Mouse (Mus musculus) cerebellum, adult 2 months (tissue): ENCODE data around the gene Med27. TPM values are rescaled to one million over a fixed set of nuclear protein-coding genes. Genes with fewer than 3 reads are reported as not detected.

Source experiments
- DNase-seq, 2 experiments: peaks; one replicate each; pipeline ENCODE4 v3.0.0; 2021
- H3K27ac ChIP-seq: fragments of 200-500 bp; 2 replicates; pipeline ENCODE4 v1.5.1; 2012; ENCODE audit warnings: low read length, control low read depth, inconsistent platforms; ENCODE audit not compliant: insufficient read depth
- H3K27me3 ChIP-seq: fragments of 200-500 bp; 2 replicates; pipeline ENCODE4 v1.6.1; 2012; ENCODE audit warnings: inconsistent platforms, mild to moderate bottlenecking, low read length, moderate library complexity; ENCODE audit not compliant: control insufficient read depth, insufficient read depth
- H3K4me1 ChIP-seq: fragments of 200-500 bp; 2 replicates; pipeline ENCODE4 v1.6.1; 2011; ENCODE audit warnings: low read length; ENCODE audit not compliant: control insufficient read depth, insufficient read depth
- H3K4me3 ChIP-seq: fragments of 200-500 bp; replicated peaks from 2 replicates; pipeline ENCODE3; 2011; ENCODE audit warnings: mild to moderate bottlenecking, low read depth, low read length, control low read depth; ENCODE audit not compliant: insufficient read depth
- CTCF ChIP-seq: fragments of 200-500 bp; IDR thresholded peaks from 2 replicates; pipeline ENCODE4 v1.5.1; 2011; ENCODE audit warnings: low read depth, mild to moderate bottlenecking, control low read depth, low read length, moderate library complexity, borderline replicate concordance; ENCODE audit not compliant: insufficient read depth
- POLR2A ChIP-seq: fragments of 200-500 bp; IDR thresholded peaks from 2 replicates; pipeline ENCODE4 v1.6.1; 2011; ENCODE audit warnings: low read length, control low read depth, borderline replicate concordance; ENCODE audit not compliant: insufficient read depth
- WGBS: fragments of 180-500 bp; shearing (Covaris S2); methylation state at CpG from one replicate; pipeline ENCODE4 v1.1.7; 2018; 5-methylcytosine and 5-hydroxymethylcytosine counted together
- polyA plus RNA-seq: library from polyadenylated mRNA; depleted of rRNA; stranded (reverse); fragments of >200 nt; gene quantifications from 2 replicates; pipeline ENCODE4 v1.2.3, GENCODE M21; 2012

The Med27 gene
- polyA plus RNA-seq, 1 experiment = 45.3 TPM

DNA sequence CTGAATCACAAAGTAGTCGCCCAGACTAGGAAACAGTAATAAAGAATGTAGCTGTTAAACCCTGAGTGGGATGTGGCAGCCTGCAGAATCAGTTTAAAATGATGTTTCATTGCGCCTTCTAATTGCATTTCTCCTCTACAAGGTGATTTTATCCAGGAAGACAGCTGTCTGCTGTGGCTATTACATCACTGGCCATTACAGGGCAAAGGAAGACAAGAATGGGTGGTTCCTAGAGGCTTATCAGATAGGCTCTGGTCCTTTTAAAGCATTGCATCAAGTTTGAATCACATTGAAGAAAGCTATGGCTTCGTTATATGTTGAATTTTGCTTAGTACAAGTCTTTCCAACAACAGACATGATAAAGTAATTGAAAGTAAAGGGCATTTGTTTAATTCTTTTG is 76.4 kb downstream of the Med27 start:
- H3K27ac ChIP-seq = no peak overlapping the region
- no peak for TF ChIP-seq CTCF
- WGBS = 94% methylated on average over 3 of the region's 3 CpGs
- H3K4me1 ChIP-seq = peaks cover 18% of the 10 kb centered on the region
- no peak for DNase-seq
- H3K4me3 ChIP-seq = no peak overlapping the region
- H3K27me3 ChIP-seq = no peaks in the 10 kb centered on the region

GRCm38 (mm10) chr2:29425386-29425785 is 78.8 kb downstream of the Med27 start:
- no peak overlapping the region for H3K27ac ChIP-seq
- H3K27me3 ChIP-seq = no peaks in the 10 kb centered on the region
- TF ChIP-seq CTCF (no peak), POLR2A (no peak)
- DNase-seq = no peak
- H3K4me3 ChIP-seq = no peak overlapping the region
- WGBS = 95% methylated on average over 2 of the region's 2 CpGs
- H3K4me1 ChIP-seq = peaks cover 19% of the 10 kb centered on the region

GRCm38 (mm10) chr2:29426684-29427083 is 80.1 kb downstream of the Med27 start:
- H3K27ac ChIP-seq = no peak overlapping the region
- H3K4me3 ChIP-seq = no peak overlapping the region
- no peaks in the 10 kb centered on the region for H3K27me3 ChIP-seq
- WGBS = 10% methylated on average over 3 of the region's 3 CpGs
- peak; percentile 34; the same call in 1 of the 2 replicates for TF ChIP-seq CTCF
- TF ChIP-seq POLR2A = no peak
- peaks cover 19% of the 10 kb centered on the region for H3K4me1 ChIP-seq
- peak; percentile 88 to 92 for DNase-seq

DNA sequence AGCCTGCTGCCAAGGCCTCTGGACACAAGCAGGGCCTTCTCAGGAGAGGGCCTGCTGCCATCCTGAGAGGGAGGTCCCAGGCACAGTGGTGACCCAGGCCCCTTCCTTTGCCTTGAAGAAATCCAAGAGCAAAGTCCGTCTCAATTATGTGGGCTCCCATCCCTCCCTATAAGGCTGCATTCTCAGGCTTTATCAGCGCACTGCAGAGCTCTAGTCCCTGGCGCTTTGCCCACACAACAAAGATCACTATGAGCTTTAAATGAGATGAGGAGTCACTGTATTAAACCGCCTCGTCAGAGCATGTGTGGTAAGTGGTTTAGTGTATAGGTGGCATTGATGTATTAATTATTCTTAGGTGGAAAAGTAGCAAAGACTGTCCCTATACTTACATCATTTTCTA is 85.9 kb downstream of the Med27 start:
- no peak for TF ChIP-seq POLR2A
- no peak for TF ChIP-seq CTCF

GRCm38 (mm10) chr2:29436376-29436775 is 89.8 kb downstream of the Med27 start:
- no peak overlapping the region for H3K27ac ChIP-seq
- WGBS = 12% methylated on average over 6 of the region's 6 CpGs
- TF ChIP-seq CTCF (no peak), POLR2A (no peak)
- H3K27me3 ChIP-seq = no peaks in the 10 kb centered on the region
- H3K4me1 ChIP-seq = peaks cover 18% of the 10 kb centered on the region
- DNase-seq = peak; percentile 51 to 62
- H3K4me3 ChIP-seq = no peak overlapping the region

More for the DNA sequence above, 85.9 kb downstream of the Med27 start:
- Histone ChIP-seq H3K27me3 (no peaks in the 10 kb centered on the region), H3K4me1 (peaks cover 16% of the 10 kb centered on the region), H3K4me3 (no peak overlapping the region), H3K27ac (no peak overlapping the region)
- no peak for DNase-seq
- WGBS = 78% methylated on average over 5 of the region's 5 CpGs

GRCm38 (mm10) chr2:29437111-29437510 is 90.5 kb downstream of the Med27 start:
- H3K27me3 ChIP-seq = no peaks in the 10 kb centered on the region
- no peak overlapping the region for H3K27ac ChIP-seq
- no peak for DNase-seq
- 70% methylated on average over 5 of the region's 5 CpGs for WGBS
- H3K4me1 ChIP-seq = peaks cover 18% of the 10 kb centered on the region
- TF ChIP-seq POLR2A = no peak
- no peak for TF ChIP-seq CTCF
- H3K4me3 ChIP-seq = no peak overlapping the region

DNA sequence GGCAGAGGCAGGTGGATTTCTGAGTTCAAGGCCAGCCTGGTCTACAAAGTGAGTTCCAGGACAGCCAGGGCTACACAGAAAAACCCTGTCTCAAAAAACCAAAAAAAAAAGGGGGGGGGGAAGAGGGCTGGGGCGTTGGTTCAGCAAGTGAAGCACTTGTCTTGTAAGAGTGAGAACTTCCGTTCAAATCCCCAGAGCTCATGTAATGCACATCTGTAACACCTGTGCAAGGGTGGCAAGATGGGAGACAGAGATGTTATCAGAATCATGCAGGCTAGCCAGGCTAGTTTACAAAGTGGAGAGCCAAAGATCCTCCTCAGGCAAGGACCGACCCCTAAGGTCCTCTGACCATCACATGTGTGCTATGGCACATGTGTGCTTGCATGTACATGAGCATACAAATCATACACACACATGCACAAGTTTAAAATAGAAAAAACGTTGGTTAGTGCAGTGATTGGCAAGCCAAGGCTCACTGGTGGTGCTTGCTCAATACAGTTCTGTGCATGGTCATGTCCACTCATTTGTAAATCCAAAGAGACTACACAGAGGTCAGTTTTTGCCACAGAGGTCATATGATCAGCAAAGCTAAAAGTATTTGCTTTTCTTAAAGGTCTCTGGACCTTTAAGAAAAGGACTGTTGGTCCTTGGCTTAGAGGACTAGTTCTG is 91.4 kb downstream of the Med27 start:
- Histone ChIP-seq H3K27me3 (no peaks in the 10 kb centered on the region), H3K27ac (no peak overlapping the region)

DNA sequence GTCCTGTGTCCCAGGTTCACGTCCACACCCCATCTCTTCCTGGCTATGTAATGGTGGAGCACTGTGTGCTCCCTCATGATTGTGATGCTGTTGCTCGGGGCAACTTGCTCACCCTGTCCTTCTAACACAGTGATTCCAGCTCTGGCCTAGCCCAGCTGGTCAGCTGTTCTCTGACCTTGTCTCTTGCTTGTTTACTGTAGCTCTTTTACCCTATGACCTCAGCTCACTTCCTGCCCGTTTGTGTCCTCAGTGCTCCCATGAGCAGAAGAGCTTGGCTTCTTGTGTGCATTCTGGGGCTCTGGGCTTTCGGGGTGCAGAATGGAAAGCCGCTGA is 91.9 kb downstream of the Med27 start:
- TF ChIP-seq POLR2A (no peak), CTCF (no peak)
- WGBS = 83% methylated on average over 5 of the region's 5 CpGs
- no peak for DNase-seq

More for the DNA sequence above, 91.4 kb downstream of the Med27 start:
- WGBS = 91% methylated on average over 4 of the region's 4 CpGs
- DNase-seq = no peak
- H3K4me3 ChIP-seq = no peak overlapping the region
- peaks cover 16% of the 10 kb centered on the region for H3K4me1 ChIP-seq
- TF ChIP-seq CTCF = no peak
- TF ChIP-seq POLR2A = no peak

More for the DNA sequence above, 91.9 kb downstream of the Med27 start:
- Histone ChIP-seq H3K4me3 (no peak overlapping the region), H3K4me1 (peaks cover 16% of the 10 kb centered on the region), H3K27ac (no peak overlapping the region; the same call in 1 of the 2 replicates), H3K27me3 (no peaks in the 10 kb centered on the region)
